Mouse (Mus musculus) embryo, embryonic 11.5 days (tissue): ENCODE results near the gene Slc22a4.
"Not testable (repeated sequence)": the region's sequence is repeated elsewhere in the genome, so short reads cannot be mapped to it uniquely, and the experiment has no call there.

Experiments
- DNase-seq: peaks from one replicate; pipeline ENCODE4 v3.0.0-alpha.2; 2012; ENCODE audit warnings: low read depth, low spot score

Slc22a4 gene

DNA sequence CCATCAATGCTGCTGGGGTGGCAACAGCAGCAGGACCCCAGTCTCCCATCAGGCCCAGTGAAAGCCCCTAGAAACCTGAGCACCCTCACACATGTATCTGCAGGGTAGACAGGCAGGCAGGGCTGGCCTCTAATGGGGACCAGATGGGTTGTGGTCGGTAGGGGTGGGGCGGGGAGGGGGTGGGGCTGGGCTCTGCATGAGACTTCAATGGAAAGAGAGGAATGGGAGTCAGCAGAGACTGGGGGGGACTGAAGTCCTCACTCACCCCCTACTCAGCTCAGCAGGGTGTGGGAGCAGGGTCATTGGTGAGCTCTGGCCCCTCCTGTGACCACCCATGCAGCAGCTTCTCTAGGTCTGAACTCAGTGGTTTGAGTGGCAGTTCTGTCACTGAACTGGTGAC is 29.5 kb upstream of the Slc22a4 start:
- DNase-seq: no peak

DNA sequence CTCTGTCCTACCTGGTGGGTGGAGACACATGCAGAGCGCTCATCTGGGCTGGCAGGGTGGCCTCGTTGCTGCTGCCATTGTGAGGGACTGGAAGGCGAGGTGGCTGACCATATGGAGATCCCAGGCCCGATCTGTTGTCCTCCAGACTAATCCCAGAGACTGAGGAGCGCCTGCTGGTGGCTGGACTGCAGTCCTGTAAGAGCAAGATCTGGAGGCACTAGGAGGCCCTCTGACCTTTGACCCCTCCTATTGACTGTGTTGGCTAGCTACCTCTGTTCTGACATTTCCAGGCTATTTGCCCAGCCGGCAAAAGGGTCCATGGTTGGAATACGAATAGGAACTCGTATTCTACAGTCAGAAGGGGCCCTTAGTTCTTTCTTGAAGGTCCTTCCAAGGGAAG is 28.2 kb upstream of the Slc22a4 start:
- DNase-seq: no peak

DNA sequence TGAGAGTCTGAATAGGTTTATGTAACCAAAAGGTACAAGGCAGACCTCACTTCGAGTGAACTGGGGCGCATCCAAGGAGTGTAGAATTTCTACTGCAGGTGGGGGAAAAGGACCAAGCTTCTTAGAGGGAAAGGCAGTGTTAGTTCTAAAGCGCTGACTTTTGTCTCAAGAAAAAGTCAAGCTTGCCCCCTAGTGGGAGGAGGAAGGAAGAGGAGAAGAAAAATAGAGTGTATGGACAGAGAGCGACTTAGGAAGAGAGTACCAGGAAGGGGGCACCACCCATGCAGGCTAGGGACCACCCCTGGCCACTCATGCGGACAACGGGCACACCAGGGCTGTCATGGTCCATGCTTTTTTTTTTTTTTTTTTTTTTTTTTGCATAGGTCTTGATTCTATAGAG is 26.4 kb upstream of the Slc22a4 start:
- no peak for DNase-seq

DNA sequence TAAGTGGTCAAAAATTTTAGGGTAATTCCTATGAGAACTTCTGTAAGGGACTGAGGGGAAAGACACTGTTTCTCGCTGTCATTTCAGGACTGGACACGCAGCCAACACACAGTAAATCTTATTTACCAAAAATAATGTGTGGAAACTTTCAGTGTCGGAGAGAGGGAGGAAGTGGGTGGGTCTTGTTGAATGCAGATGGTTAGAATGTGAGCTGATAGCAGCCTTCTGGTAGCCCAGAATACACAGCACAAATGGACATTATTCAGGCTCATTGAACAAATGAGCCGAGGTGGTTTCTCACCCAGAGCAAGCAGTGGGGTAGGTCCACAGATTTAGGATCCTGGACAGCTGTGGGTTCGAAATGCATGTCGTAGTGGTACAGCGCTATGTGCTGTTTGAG is 25.2 kb upstream of the Slc22a4 start:
- DNase-seq: no peak

DNA sequence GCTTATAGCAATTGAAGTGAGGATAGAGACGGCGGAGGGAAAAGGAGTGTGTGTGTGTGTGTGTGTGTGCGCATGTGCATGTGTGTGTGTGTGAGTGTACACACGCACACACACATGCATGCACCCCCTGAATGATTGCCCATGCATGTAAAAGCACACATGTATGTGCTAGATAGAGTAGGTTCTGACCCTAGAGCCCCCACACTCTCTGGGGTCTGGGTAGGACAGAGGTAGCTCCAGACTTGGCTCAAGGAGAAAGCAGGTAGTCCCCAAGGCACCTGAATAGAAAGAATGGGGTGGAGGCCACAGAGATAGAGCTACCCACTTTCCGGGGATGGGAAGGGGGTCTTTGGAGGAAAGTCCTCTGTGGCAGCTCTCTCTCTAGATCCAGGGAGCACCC is 24.2 kb upstream of the Slc22a4 start:
- DNase-seq: no peak

DNA sequence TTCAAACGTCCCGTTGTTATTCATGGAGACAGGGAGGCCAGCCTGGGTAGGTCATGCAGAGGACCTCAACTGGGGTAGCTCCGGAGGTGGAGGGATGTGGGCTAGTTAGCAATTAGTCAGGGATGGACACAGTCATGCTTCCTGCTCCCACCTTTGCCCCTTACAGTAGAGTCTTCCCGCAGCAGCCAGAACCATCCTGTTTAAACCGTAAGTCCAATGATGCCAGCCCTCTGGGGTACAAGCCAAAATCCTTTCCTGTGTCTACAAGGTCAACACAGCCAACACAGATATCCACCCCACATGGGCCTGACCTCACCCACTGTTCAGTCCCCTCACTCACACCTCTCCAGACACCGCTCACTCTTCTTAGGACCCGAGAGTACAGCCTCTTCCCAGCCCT is 23.3 kb upstream of the Slc22a4 start:
- DNase-seq: no peak

DNA sequence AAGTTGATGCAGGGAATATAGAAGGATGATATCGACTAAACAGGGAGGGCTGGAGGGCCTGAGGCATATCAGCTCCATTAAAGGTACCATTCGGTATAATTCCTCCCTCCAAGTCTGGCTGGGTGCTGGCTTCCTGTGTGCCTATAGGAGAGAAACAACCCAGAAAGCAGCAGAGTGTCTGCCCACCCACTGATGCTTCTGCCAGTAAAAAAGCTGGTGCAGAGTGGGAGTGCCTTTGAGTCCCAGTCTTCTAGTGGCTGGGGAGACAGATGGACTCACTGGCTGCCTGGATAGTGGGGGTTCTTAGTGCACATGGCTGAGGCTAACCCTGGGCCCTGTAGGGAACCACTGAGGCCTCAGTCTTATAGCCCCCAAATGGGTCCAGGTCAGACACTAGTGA is 22.3 kb upstream of the Slc22a4 start:
- DNase-seq: no peak

DNA sequence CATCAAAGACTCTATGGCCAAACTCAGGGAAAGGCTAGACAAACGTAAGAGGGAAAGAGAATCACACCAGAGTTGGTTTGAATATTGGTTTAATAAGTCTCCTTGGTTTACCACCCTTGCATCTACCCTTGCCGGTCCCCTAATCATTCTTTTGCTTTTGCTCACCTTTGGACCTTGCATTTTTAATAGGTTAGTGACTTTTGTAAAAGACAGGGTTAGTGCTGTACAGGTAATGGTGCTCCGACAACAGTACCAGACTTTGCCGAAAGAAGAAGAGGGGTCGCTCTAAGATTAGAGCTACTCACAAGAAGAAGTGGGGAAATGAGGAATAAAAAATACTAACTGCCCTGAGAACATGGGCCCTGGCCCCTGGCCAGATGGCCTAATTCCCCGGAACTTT is 12.8 kb upstream of the Slc22a4 start:
- no peak for DNase-seq

DNA sequence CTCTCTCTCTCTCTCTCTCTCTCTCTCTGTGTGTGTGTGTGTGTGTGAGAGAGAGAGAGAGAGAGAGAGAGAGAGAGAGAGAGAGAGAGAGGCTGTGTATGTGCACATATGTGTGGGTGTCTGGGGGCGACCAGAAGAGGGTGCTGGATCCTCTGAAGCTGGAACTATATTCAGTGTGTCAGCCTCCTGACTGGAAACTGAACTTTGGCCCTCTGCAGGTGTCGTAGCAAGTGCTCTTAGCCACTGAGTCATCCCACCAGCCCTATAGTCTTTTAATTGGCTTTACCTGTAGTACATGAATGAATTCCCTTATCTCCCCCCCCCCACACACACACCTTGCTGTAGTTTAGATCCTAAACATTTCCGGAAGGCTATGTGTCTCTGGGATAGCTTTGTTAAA is 5.0 kb upstream of the Slc22a4 start:
- DNase-seq: not testable (repeated sequence)

DNA sequence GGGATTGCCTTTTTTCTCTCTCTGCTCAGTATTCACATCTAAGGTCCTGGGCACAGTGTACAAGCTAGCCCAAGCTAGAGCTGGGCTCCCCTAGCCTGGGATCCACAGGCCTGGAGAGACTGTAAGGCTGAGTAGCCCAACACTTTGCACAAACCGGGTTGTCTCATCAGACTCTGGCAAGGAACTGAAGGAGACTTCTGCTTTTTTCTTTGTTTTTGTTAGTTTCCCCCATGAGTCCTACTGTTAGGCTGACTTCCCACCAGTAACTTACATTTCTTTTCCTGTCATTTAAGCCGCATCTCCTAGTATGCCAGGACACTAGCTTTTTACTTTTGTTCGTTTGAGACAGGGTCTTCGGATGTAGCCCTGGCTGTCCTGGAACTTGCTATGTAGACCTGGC is 1.1 kb upstream of the Slc22a4 start:
- no peak for DNase-seq

DNA sequence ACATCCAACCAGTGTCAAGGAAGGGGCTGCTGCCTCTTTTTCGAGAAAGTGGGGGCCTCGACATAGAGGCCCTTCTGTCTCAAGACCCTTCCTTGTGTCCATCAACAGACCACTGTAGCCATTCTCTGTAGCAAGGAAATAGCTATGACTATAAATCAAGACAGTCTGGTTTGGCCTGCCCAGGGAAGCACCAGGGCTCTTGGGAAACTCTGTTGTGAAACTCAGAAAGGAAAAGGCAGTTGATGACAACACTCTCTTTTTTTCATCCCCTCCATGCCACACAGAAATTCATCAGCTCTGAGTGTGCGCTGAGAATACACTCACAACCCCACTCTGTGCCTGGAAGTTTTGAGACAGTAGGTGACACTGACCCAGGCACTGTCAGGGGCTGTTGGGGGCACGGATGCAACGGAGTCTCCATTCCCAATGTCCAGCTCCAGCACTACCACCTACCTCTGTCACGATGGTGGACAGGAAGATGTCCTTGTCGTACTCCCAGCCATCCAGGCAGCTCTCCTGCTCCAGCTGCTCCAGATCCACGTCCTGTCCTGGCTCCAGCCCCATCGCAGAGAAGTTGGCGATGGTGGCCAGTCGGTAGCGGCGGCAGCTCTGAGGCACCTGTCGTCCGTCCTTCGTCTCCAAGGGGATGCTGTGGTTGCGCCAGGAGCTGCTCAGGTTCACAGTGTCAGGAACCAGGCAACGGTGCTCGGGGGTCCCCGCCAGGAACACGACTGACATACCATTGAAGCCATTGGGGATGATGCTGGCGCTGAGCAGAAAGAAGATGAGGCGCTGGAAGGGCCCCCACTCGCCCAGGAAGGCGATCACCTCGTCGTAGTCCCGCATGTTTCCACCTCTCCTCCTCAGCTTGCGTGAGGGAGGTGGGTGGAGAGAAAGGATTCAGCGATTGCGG is 503 bp downstream of the Slc22a4 start:
- no peak for DNase-seq

DNA sequence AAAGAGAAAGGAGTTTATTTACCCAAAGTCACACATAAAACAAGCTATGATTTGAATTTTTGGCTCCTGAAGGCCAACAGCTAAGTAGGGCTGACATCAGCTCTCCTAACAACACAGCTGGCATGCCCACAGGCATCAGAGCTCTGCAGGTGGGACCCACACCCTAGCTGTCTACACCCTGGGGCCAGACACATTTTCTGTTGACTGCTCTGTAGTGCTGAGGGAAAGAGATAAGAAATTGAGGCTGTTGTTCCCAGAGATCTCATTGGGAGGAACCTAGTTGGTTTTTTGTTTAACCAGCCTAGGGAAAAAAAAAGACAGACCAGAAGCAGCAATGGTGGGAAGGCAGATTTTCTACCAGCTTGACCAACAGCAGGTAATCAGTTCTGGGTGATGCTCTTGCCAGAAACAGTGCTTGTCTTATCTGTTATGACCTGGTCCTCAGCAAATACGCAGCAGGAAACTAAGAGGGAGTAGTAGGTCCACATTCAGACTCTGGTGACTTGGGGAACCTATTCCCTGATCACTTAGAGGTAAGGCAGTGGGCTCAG is 1.3 kb downstream of the Slc22a4 start:
- DNase-seq: no peak

DNA sequence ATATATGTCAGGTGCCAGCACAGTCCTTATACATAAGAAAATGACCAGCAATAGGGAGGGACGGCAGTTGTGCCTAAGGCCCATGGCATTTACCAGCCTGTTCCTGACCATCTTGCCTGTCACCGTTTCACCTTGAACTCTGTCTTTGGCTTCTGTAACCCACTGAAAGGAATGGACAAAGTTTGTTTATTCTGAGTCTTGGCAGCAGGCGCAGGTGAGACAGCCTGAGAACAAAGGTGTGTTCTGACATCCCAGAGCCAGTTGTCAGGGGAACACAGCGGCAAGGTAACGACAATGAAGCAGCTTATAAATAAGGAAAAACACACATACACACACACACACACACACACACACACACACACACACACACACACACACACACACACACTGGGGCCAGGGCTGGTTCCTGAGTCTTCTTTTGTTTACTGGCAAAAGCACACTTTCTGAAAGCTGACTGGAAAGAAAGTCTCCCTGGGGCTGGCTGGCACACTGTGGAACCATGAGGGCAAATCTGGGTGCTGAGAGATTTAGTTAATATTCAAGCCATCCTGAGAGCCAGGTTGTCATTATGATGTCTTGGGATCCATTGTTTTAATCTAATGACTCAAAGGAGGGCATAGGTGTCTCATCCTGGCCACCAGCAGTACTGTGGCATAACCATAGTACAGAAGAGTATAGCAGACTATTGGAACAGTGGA is 6.3 kb downstream of the Slc22a4 start:
- no peak for DNase-seq

DNA sequence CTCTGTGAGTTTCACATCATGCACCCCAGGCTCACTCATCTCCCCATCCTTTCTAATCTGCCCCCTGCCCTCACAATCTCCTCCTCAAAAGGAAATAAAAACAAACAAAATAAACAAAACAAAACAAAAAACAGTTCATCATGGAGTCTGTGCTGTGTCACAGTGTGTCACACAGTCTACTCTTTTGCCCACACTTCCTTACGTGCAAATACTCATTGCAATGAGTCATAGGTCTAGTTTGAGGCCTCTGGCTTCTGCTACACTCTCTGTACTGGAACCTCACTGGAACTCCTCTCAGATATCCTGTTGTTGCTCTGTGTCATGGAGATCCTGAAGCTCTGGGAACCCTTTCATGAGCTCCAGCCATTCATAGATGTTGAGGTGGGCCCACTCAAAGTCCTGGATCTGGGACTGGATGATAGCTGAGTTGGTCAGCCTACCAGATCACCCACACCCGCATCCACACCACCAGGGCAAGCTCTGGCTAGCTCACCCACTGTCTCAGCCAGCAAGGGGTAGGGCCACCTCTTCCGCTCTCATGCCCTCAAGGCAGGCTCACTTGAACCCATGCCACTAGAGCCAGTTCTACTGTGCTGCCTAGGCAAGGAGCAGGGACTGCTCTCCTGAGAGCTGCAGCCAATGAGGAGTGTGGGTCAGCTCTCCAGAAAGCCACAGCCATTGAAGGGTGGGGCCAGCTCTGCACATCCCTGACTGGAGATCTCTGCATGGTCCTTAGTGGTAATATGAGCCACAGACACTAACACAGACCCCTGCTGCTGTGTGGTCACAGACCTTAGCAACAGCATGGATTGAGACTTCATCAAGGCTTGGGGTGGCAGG is 8.8 kb downstream of the Slc22a4 start:
- DNase-seq: no peak

DNA sequence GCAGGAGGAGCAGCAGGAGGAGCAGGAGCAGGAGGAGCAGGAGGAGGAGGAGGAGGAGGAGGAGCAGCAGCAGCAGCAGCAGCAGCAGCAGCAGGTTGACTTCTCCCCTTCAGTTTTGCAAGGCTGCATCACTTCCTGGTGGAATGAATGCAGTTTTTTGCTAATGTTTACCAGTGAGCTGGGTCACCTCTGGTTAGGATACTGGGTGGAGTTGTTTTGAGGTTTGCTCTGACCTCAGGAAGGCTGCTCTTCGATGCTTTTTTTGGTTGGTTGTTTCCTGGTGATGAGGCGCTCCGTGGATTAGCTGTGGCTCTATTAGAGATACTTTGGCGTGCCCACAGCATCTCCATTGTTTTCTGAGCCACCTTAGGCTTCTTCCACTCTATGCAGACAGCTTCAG is 10.3 kb downstream of the Slc22a4 start:
- DNase-seq: no peak

DNA sequence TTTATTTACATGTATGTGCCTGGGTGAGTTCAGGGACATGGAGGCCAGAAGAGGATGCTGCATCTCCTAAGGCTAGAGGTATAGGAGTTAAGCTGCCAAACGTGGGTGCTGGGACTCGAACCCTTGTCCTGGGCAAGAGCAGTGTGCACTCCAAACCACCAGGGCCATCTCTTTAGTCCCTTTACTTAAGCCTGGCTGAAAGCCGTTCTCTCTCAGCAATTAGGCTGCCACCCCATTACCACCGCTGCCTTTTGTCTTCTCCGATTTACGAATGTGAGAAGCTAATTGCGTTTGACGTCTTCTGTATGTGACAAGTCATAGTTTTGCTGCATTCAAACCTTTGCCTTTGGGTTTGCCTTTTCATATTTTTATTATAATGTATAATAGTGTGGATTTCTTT is 11.8 kb downstream of the Slc22a4 start:
- no peak for DNase-seq

DNA sequence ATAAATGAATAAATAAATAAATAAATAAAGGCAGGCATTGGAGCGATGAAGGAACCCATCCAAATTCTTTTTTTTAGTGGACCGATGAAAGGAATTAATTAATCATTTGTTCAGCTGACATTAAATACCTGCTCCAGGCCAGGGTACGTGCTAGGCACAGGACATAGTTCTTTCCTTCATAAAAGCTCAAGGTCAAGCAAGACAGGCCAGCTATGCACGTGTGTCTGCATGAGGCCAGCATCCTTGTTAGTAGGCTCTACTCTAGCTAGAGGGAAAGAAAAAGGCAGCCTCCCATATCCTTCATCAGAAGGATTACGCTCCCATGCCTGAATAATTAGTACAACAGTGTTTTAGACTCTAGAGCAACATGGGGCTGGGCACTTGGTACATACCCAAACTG is 14.9 kb downstream of the Slc22a4 start:
- DNase-seq: no peak

DNA sequence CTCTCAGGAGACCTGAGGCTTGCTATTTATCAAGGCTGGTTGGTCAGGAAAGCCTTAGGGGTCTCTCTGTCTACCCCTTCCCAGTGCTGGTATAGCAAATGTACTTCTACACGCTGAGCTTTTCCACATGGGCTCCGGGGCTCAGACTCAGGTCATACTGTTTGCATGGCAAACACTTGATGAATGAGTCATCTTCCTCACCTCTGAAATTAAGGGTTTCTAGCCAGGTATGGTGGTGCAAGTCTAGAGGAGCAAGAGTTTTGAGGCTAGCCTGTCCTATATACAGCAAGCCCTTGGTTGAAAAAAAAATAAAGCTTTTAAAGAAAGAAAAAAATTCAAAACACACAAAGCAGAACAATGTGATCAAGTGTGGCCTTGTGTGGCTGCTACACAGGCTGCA is 16.6 kb downstream of the Slc22a4 start:
- DNase-seq: no peak

DNA sequence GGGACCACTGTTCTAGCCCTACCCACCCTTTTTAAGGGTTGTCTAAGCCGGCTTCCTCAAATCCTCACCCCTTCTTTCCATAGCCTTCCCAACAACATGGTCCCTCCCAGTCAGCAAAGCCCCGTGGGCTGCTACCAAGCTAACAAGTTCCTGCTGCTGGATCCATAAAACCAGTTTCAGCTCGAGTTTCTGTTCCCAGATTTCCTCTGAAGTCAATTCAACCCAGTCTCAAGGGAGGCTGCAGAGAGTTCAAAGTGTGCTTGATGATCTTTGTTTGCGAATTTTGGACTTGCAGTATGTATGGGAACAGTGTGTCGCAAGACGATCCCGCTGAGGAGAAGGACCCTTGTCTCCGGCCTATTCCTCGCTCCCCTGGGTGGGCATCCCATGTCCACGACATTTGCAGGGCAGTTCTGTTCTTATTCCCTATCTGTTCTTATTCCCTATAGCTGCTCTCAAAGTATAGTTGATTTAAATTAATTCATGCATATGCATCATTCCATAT is 19.4 kb downstream of the Slc22a4 start:
- DNase-seq: no peak

DNA sequence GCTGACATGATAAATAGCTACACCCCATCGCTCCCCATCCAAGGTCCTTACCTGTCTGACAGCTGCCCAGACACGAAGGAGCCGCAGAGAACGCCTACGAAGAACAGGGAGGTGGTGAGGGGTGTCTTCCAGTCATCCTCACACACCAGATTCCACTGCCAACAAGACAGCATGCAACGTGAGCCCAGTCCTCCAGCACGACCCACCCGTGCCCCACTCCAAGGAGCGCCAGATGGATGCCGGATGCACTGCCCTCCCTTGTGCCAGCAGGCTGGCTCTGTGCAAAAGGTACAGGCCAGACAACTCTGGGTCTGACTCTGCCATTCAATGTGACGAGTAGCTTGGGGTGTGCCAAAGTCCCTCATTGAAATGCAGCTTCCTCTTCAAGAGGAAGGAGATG is 20.2 kb downstream of the Slc22a4 start:
- no peak for DNase-seq

DNA sequence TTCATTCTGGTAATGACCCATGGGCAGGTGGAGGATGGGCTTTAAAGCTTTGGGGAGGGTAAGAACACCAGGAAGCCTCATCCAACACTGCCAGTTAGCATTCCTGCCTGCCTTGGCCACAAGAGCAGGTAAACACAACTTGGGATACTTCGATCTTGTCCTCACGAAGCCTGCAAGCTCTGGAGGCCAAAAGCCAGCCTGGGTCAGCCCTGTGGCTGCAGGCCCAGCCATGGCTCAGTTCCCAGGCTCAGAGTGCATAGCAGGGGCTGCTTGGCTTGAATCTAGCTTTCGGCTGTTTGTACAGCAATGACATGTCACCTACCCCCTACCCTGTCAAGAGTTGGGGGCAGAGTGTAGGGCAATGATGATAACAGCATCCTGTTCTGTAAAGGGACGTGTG is 21.0 kb downstream of the Slc22a4 start:
- no peak for DNase-seq

DNA sequence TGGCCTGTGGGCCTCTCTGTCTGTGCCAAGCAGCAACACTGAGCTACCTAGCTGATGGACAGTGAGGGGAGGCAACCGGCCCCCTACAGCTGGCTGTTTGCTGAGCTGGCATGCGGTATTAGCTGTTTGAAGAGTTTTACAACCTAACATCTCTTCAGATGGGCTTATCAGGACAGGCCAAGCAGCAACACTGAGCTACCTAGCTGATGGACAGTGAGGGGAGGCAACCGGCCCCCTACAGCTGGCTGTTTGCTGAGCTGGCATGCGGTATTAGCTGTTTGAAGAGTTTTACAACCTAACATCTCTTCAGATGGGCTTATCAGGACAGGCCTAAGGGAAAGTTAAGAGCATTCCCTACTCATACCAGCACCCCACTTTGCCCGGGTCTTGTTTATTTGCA is 21.5 kb downstream of the Slc22a4 start:
- not testable (repeated sequence) for DNase-seq
